Mouse (Mus musculus): ENCODE results near the gene Zswim1. TPM values are rescaled to one million over a fixed set of nuclear protein-coding genes. Genes with fewer than 3 reads are reported as not detected.

Zswim1 gene
- polyA plus RNA-seq (2017; shearing (Covaris generic)): 26.5 TPM

DNA sequence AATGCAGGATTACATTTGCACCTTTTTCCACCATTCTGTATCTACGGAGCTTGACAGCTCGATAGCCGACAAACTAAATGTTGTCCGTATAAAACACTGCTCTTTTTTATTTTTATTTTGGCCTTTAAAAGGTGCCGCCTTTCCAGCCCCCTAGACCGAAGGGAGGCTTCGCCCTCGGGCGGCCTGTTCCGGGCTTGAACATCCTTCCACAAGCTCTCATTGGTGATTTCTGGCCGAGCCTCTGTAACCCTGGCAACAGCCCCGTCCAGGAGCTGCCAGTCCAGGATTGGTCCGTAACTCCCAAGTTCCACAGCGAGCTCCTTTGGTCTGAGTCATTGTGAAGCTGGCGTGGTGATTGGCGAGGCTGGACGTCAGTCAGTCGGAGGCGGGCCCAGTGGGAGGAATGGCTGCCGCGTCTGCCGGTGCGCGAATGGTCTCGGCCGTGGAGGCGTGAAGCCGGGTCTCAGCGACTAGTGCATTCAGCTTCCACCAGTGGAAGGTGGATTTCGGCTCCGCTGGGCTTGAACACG is at the start of gene Zswim1:
Zswim1 (plus strand) TSS at position 51 of the 530 bp plus-strand sequence.

DNA sequence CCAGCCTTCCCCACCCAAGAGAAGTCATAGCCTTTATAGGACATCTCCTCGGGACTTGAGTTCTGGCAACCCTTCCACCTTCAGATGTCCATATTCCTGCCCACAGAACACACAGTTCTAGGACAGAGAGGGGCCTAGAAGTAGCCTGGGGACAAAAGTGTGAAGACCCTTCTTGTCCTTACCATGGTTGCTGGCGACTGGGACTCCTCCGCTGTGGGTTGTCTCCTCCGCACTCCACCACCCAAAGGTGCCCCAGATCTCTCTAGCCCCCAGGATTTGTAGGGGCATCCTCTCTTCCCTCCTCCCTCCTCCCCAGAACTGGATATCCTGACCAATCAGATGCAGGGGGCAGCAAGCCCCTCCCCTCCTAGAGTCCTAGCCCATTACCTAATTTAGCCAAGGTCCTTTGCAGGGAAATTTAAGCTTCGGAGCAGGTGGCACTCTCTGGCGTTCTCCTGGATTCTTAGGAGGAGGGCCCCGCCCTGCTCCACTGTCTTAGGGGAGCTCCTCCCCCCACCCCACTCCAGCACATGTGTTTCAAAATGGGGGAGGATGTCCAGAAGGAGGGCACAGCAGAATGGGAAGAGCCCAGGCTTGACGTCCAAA is 42.9 kb upstream of the Zswim1 start, which contains the start of gene Tnnc2:
Tnnc2 (minus strand) TSS at position 487 of the 606 bp plus-strand sequence.

DNA sequence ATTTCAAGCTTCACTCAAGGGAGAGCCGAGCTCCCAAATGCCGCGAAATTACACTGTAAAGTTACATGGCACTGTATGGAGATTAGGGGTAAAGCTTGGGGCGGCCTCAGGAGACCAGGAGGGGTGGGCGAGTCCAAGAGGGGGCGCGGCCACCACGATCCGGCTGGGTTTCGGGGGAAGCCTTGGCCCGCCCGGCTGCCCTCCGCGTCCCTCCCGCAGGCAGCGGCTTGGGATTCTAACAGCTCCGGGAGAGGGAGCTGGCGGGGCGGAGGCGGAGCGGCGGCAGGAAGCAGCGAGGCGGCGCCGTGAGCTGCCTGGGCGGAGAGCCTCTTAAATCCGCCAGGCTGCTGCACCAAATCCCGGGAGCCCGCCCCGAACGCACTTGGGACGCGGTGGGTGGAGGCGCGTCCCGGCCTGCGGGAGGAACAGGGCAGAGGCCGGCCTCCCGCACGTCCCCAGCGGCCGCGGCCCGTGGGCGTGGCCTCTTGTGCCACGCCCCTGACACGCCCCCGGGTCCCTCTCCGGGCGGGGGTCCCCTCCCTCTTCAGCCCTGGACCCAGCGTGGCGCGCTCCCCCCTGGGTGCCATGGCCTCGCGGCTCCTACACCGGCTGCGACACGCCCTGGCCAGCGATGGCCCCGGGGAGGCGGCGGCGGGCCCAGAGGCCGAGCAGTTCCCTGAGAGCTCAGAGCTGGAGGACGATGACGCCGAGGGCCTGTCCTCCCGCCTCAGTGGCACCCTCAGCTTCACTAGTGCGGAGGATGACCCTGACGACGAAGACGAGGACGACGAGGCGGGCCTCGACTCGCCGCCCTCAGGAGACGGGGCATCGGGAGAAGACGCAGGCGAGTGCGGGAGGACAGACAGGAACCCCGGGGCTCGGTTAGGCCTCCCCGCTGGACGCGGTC is 36.8 kb upstream of the Zswim1 start, which contains the start of gene Snx21:
Snx21 (plus strand) TSS at position 343 of the 907 bp plus-strand sequence.

DNA sequence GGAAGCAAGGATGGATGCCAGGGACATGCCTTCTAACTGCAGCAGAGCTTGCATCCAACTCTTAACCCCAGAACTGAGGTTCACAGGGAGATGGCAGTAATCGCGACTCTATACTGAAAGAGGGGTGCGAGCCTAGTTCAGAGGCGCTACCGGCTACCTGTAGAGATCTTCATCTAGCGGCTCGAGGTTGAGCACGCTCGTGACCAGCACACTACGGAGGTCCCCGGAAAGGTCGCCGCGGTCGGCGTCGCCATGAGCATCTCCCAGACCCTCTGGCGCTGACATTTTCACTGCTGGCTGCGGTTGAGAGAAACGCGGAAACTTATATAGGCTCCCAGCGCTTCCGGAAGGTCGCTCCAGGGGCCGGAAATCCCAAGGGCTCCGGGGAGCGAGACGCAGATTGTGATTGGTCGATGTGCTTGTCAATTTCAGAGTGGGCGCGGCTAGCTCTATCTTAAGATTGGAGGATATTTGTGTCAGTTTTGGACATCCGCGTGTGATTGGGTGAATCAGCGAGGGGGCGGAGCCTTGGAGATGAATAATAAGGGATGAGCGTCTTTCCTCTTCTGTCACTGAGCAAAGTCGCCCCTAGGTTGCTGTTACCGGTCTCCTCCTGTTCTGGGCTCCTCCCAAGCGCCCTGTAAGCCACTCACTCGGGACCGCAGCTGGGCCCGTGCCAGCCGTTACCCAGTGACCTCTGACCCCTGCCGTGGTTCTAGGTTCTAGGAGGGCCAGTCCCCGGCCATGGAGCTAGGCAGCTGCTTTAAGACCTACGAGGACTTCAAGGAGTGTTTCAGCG is 17.8 kb upstream of the Zswim1 start, which contains the start of the genes Acot8 and Zswim3:
Acot8 (minus strand) TSS at position 350 of the 799 bp plus-strand sequence.
Zswim3 (plus strand) TSS at position 566 of the 799 bp plus-strand sequence.

DNA sequence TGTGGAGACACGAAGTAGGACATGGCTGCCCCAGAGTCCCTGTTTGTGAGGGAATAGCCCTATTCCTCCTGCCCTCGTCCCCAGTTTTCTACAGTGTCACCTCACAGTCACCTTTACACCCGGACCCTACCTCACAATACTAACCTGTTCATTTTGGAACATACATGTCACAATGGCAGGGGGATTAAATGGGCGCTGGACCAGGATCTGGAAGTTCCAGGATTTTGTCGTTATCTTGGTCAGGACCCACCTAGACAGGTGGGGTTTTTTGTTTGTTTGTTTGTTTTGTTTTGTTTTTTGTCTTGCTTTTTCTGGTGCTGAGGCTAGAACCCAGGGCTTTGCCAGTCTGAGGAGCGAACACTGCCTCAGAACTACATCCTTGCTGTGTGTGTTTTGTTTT is 6.0 kb downstream of the Zswim1 start, which contains the start of gene Spata25:
Spata25 (minus strand) TSS at position 101 of the 400 bp plus-strand sequence.

DNA sequence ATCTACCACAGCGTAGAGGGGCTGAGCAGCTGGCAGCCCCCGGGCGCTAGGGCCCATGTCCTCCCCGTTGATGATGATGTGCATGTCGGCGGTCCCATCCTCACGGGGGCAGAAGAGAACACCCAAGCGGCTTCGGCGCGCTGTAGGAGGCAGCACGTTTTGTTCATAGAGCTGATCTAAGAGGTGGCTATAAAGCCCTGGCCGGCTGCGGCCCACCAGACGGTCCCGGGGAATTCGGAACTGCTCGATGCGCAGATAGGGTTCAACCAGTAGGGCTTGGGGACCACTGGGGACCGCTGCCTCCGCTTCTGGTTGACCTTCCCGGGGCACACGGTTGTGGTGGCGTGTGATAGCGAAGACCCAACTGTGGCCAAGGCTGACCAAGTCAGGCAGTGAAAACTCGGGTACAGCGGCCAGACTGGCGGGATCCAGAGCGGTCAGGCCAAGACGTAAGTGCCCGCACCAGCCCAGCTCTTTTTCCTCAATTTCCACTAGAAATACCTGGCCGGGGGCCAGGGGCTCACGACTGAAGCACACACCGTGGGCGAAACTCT is 10.3 kb downstream of the Zswim1 start, which contains the start of gene Ctsa:
Ctsa (plus strand) TSS at position 126 of the 554 bp plus-strand sequence.

DNA sequence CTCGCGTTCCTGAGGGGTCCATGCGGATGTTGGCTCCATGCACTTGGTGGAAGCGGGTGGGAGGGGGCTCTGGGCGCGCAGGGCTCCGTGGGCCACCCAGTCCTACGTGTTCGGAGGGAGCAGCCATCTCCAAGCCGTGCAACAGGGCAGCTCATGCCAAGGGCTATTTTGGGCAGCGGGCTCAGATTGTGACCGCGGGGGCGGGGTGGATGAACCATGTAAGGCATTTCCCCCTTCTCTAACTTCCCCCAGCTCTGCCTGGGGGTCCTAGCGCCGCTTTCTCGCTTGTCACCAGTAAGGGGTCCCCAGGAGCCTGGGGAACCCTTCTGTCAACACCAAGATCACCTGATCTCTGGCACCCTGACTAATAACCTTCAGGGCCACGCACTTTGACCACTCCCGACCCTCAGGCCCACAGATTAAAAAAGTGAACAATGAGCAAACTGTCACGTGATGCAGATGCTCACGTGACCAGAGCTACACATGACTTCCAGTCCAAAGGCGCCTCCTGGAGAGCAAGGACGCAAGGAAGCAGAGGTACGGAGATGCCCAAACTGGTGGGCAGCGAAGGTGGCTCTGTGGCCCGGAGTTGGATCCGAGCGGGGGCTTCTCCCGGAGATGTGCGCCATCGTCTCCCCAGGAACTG is 11.0 kb downstream of the Zswim1 start, which contains the start of gene Neurl2:
Neurl2 (minus strand) TSS at position 143 of the 646 bp plus-strand sequence.

DNA sequence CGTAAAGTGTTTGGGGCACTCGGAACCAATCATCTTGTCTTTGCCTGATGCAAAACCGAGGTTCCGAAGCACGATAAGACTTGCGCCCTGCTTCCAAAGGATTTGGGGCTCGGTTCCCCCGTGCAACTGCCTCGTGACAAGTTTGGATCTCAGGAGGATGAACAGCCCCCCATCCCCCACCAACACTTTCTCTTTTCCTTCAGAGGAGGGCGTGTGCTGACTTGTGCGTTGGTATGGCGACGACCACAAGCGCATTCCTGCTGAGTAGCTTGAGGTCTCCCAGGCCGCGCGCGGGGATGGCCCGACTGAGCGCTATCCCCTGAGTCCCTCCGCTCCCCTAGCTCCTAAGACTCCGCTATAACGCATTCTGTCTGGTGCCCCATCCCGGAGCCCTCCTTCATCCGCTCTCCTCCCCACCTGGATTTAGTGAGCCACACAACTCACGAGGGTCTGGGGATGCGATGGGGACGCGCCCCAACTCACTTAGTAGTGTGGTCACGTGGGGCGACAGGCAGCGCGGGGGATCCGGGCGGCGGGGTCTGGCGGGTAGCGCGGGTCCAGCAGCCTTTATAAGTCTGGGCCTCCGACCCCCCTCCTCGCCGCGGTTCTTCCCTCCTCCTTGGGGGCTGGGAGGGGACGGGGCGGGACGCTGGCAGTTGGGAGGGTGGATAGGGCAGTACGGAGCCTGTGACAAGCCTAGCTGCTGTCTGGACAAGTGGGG is 34.8 kb downstream of the Zswim1 start, which contains the start of gene Pltp:
Pltp (minus strand) TSS at position 611 of the 721 bp plus-strand sequence.

Other genes with a start within 250 kb of the Zswim1 start
- gene Spint3, start 249.2 kb upstream of the Zswim1 start, polyA plus RNA-seq (2017; shearing (Covaris generic)): not detected
- not detected for gene Wfdc6a, start 237.2 kb upstream of the Zswim1 start, polyA plus RNA-seq (2017; shearing (Covaris generic))
- gene Eppin, start 229.1 kb upstream of the Zswim1 start, polyA plus RNA-seq (2017; shearing (Covaris generic)): not detected
- gene Wfdc6b, start 209.2 kb upstream of the Zswim1 start, polyA plus RNA-seq (2017; shearing (Covaris generic)): not detected
- gene Wfdc8, start 209.1 kb upstream of the Zswim1 start, polyA plus RNA-seq (2017; shearing (Covaris generic)): not detected
- gene Wfdc16, start 183.9 kb upstream of the Zswim1 start, polyA plus RNA-seq (2017; shearing (Covaris generic)): not detected
- not detected for gene Wfdc10, start 166.6 kb upstream of the Zswim1 start, polyA plus RNA-seq (2017; shearing (Covaris generic))
- gene Wfdc9, start 166.1 kb upstream of the Zswim1 start, polyA plus RNA-seq (2017; shearing (Covaris generic)): not detected
- gene Wfdc11, start 148.6 kb upstream of the Zswim1 start, polyA plus RNA-seq (2017; shearing (Covaris generic)): not detected
- not detected for gene Wfdc13, start 137.6 kb upstream of the Zswim1 start, polyA plus RNA-seq (2017; shearing (Covaris generic))
- gene Spint4, start 124.2 kb upstream of the Zswim1 start, polyA plus RNA-seq (2017; shearing (Covaris generic)): not detected
- not detected for gene Spint5, start 107.4 kb upstream of the Zswim1 start, polyA plus RNA-seq (2017; shearing (Covaris generic))
- gene Wfdc3, start 76.8 kb upstream of the Zswim1 start, polyA plus RNA-seq (2017; shearing (Covaris generic)): not detected
- gene Dnttip1, start 76.7 kb upstream of the Zswim1 start, polyA plus RNA-seq (2017; shearing (Covaris generic)): 13.0 TPM
- gene Ube2c, start 52.8 kb upstream of the Zswim1 start, polyA plus RNA-seq (2017; shearing (Covaris generic)): 18.4 TPM
- not detected for gene Tnnc2, start 42.7 kb upstream of the Zswim1 start, polyA plus RNA-seq (2017; shearing (Covaris generic))
- 8.1 TPM for gene Snx21, start 36.9 kb upstream of the Zswim1 start, polyA plus RNA-seq (2017; shearing (Covaris generic))
- gene Acot8, start 17.8 kb upstream of the Zswim1 start, polyA plus RNA-seq (2017; shearing (Covaris generic)): 42.7 TPM
- gene Zswim3, start 17.6 kb upstream of the Zswim1 start, polyA plus RNA-seq (2017; shearing (Covaris generic)): 9.2 TPM
- 0.60 TPM for gene Spata25, start 5.9 kb downstream of the Zswim1 start, polyA plus RNA-seq (2017; shearing (Covaris generic))
- 202 TPM for gene Ctsa, start 10.2 kb downstream of the Zswim1 start, polyA plus RNA-seq (2017; shearing (Covaris generic))
- 1.9 TPM for gene Neurl2, start 10.8 kb downstream of the Zswim1 start, polyA plus RNA-seq (2017; shearing (Covaris generic))
- 0.87 TPM for gene Pltp, start 35.0 kb downstream of the Zswim1 start, polyA plus RNA-seq (2017; shearing (Covaris generic))
- gene Pcif1, start 56.6 kb downstream of the Zswim1 start, polyA plus RNA-seq (2017; shearing (Covaris generic)): 123 TPM
- 45.3 TPM for gene Zfp335, start 89.1 kb downstream of the Zswim1 start, polyA plus RNA-seq (2017; shearing (Covaris generic))
- gene Mmp9, start 118.1 kb downstream of the Zswim1 start, polyA plus RNA-seq (2017; shearing (Covaris generic)): 13.8 TPM
- gene Slc12a5, start 138.1 kb downstream of the Zswim1 start, polyA plus RNA-seq (2017; shearing (Covaris generic)): 0.28 TPM
- gene Ncoa5, start 212.2 kb downstream of the Zswim1 start, polyA plus RNA-seq (2017; shearing (Covaris generic)): 55.5 TPM
- gene Cd40, start 232.9 kb downstream of the Zswim1 start, polyA plus RNA-seq (2017; shearing (Covaris generic)): 1.4 TPM